Mouse (Mus musculus) layer of hippocampus, postnatal 25 days (tissue): Measurements from ENCODE around the gene Rpl15. TPM values are rescaled to one million over a fixed set of nuclear protein-coding genes. Genes with fewer than 3 reads are reported as not detected.
"Not testable (repeated sequence)": the region's sequence is repeated elsewhere in the genome, so short reads cannot be mapped to it uniquely, and the experiment has no call there.

ENCODE experiments used
- DNase-seq, 2 experiments: peaks; one replicate each; pipeline ENCODE4 v3.0.0; 2022; ENCODE audit warnings: mixed read lengths in 2 of 2, low spot score in 1 of 2; ENCODE audit errors: extremely low spot score in 1 of 2
- total RNA-seq, 2 experiments: library from RNA; stranded (reverse); gene quantifications; 2 replicates each; pipeline ENCODE4 v1.2.3; 2021

The Rpl15 gene
- total RNA-seq, 2 experiments from 2014 or later, result 408 to 422 TPM

- DNase-seq, result no peak
These were observed 10.0 kb downstream of the Rpl15 start for GRCm38 (mm10) chr14:18261203-18261602.

- DNase-seq, result no peak
These were observed 28.5 kb downstream of the Rpl15 start for GRCm38 (mm10) chr14:18242638-18243130.

- DNase-seq, result no peak
These were observed 29.4 kb downstream of the Rpl15 start for GRCm38 (mm10) chr14:18241786-18242185.

GRCm38 (mm10) chr14:18240132-18240531 lies 31.1 kb downstream of the Rpl15 start:
- no peak for DNase-seq

- DNase-seq, result peak; percentile 79 to 91
These were observed 32.1 kb downstream of the Rpl15 start, which contains the start of gene Nr1d2 for GRCm38 (mm10) chr14:18238750-18239731. TSS of gene Nr1d2 (minus strand) at chr14:18239127.

GRCm38 (mm10) chr14:18238131-18238749 lies 33.0 kb downstream of the Rpl15 start:
- peak; percentile 95 to 98 for DNase-seq

- DNase-seq, result no peak
These were observed 33.8 kb downstream of the Rpl15 start for GRCm38 (mm10) chr14:18237381-18237780.

GRCm38 (mm10) chr14:18236496-18237235 lies 34.5 kb downstream of the Rpl15 start:
- not testable (repeated sequence) for DNase-seq

GRCm38 (mm10) chr14:18233981-18234960 lies 36.9 kb downstream of the Rpl15 start:
- DNase-seq, result no peak

GRCm38 (mm10) chr14:18233076-18233475 lies 38.1 kb downstream of the Rpl15 start:
- no peak for DNase-seq

GRCm38 (mm10) chr14:18231866-18232265 lies 39.3 kb downstream of the Rpl15 start:
- DNase-seq, result not testable (repeated sequence)

GRCm38 (mm10) chr14:18229751-18230150 lies 41.4 kb downstream of the Rpl15 start:
- not testable (repeated sequence) for DNase-seq

- not testable (repeated sequence) for DNase-seq
These were observed 45.0 kb downstream of the Rpl15 start for GRCm38 (mm10) chr14:18226181-18226580.

- not testable (repeated sequence) for DNase-seq
These were observed 45.8 kb downstream of the Rpl15 start for GRCm38 (mm10) chr14:18225431-18225830.

GRCm38 (mm10) chr14:18221977-18222376 lies 49.2 kb downstream of the Rpl15 start:
- no peak for DNase-seq
